Mouse (Mus musculus) liver, adult 2 months (tissue): Measurements from ENCODE around the gene Adgrv1.

Experiments
- CTCF ChIP-seq: fragments of 200-500 bp; IDR thresholded peaks from 2 replicates; pipeline ENCODE4 v1.5.1; 2011; ENCODE audit warnings: low read depth, low read length, control low read depth
- POLR2A ChIP-seq: fragments of 200-500 bp; IDR thresholded peaks from 2 replicates; pipeline ENCODE4 v1.6.1; 2011; ENCODE audit warnings: low read length, control low read depth; ENCODE audit not compliant: insufficient read depth; ENCODE audit errors: extremely low read depth

- TF ChIP-seq CTCF = no peak
- TF ChIP-seq POLR2A = no peak
These were observed 307.2 kb downstream of the Adgrv1 start for GRCm38 (mm10) chr13:81325606-81326215.
